Mouse (Mus musculus): ENCODE results near the gene Tmem234.

DNA sequence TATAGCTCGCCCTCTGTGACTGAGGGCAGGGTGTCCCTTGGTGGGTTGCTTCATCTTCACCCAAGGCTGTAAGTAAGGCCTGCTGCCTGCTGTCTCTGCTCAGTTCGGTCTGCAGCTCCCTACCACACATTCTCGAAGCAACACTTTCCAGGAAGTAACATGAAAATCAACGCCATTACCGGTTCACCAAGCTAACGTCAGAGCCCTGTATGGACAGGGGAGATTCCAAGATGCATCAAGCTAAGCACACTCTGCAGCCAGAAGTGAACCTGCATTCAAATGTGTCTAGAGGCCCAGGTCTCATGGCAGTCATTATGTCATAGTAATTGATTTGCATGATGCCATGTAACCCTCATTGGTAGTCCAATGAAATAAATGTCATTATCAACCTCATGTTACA lies 30.4 kb upstream of the Tmem234 start:
- no peak for TF ChIP-seq CTCF (IDR thresholded peaks at IDR 0.05; ENCODE audit: borderline replicate concordance, extremely low read depth, insufficient read depth, insufficient read length)
- TF ChIP-seq POLR2A (IDR thresholded peaks at IDR 0.05; ENCODE audit: borderline replicate concordance, extremely low read depth, insufficient read depth, insufficient read length, poor library complexity, severe bottlenecking), result no peak
